Mouse (Mus musculus) embryonic facial prominence, embryonic 15.5 days (tissue): ENCODE results near the gene Eif2b3. TPM values are rescaled to one million over a fixed set of nuclear protein-coding genes. Genes with fewer than 3 reads are reported as not detected.

ENCODE experiments used
- ATAC-seq: fragments of 200-750 bp; cut with Nextera tagmentation; 2 replicates; pipeline ENCODE4 v1.8.0; 2017; ENCODE audit warnings: low read depth, moderate TSS enrichment; ENCODE audit not compliant: insufficient number of reproducible peaks, low FRiP score, low TSS enrichment
- H3K27ac ChIP-seq: fragments of 300-500 bp; sonication (generic); replicated peaks from 2 replicates; pipeline ENCODE4 v1.5.1; 2015; ENCODE audit warnings: mild to moderate bottlenecking, inconsistent platforms
- H3K27me3 ChIP-seq: fragments of 300-500 bp; sonication (generic); 2 replicates; pipeline ENCODE4 v1.6.1; 2015; ENCODE audit warnings: inconsistent platforms
- H3K36me3 ChIP-seq: fragments of 300-500 bp; sonication (generic); 2 replicates; pipeline ENCODE4 v1.6.1; 2015; ENCODE audit warnings: mild to moderate bottlenecking, inconsistent platforms
- H3K4me1 ChIP-seq: fragments of 300-500 bp; sonication (generic); 2 replicates; pipeline ENCODE4 v1.6.1; 2015; ENCODE audit warnings: inconsistent platforms
- H3K4me2 ChIP-seq: fragments of 300-500 bp; sonication (generic); replicated peaks from 2 replicates; pipeline ENCODE4 v1.6.1; 2015; ENCODE audit warnings: mild to moderate bottlenecking, inconsistent platforms
- H3K4me3 ChIP-seq: fragments of 300-500 bp; sonication (generic); replicated peaks from 2 replicates; pipeline ENCODE4 v1.5.1; 2015; ENCODE audit warnings: mild to moderate bottlenecking, inconsistent platforms
- H3K9ac ChIP-seq: fragments of 300-500 bp; sonication (generic); 2 replicates; pipeline ENCODE4 v1.6.1; 2015; ENCODE audit warnings: inconsistent platforms
- H3K9me3 ChIP-seq: fragments of 300-500 bp; sonication (generic); replicated peaks from 2 replicates; pipeline ENCODE4 v1.6.1; 2016; ENCODE audit warnings: inconsistent platforms
- WGBS: fragments of 180-500 bp; shearing (Covaris S2); methylation state at CpG from one replicate; pipeline ENCODE4 v1.1.7; 2015; 5-methylcytosine and 5-hydroxymethylcytosine counted together
- polyA plus RNA-seq: library from polyadenylated mRNA; unstranded; fragments of >200 nt; fragmentation: Nextera tagmentation; extraction: Ambion mirVana; gene quantifications from 2 replicates; pipeline ENCODE4 v1.2.1, GENCODE M21; 2015

The Eif2b3 gene
- polyA plus RNA-seq, 1 experiment from 2014 or later: 41.3 TPM

DNA sequence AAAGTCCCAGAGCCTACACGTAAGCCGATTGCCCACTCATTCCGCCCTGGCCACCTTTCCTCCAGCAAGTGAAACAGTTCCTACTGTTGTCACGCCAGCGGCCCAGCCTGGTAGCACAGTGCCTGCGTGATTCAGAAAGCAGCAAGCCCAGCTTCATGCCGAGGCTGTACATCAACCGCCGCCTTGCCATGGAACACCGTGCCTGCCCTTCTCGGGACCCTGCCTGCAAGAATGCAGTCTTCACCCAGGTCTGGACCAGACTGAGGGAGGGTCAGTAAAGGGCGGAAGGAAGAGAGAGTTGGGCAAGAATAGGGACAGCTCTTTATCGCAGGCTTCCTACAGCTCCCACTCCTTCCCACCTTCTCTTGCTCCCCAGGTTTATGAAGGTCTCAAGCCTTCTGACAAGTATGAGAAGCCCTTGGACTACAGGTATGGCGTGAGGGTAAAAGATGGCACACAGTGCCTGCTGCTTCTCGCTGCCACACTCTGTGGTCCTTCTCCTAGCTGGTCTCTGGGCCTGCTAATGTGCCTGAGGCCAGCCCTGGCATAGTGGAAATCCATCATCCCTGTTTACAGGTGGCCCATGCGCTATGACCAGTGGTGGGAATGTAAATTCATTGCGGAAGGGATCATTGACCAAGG, 19.6 kb upstream of the Eif2b3 start:
- Histone ChIP-seq H3K4me1 (peaks cover 16% of the 10 kb centered on the region), H3K27me3 (no peaks in the 10 kb centered on the region), H3K36me3 (peaks cover 49% of the 10 kb centered on the region), H3K4me2 (no peak overlapping the region), H3K4me3 (no peak overlapping the region), H3K9ac (no peak overlapping the region), H3K9me3 (no peaks in the 10 kb centered on the region), H3K27ac (no peak overlapping the region)
- no peak for ATAC-seq
- 89% methylated on average over 17 of the region's 17 CpGs for WGBS

DNA sequence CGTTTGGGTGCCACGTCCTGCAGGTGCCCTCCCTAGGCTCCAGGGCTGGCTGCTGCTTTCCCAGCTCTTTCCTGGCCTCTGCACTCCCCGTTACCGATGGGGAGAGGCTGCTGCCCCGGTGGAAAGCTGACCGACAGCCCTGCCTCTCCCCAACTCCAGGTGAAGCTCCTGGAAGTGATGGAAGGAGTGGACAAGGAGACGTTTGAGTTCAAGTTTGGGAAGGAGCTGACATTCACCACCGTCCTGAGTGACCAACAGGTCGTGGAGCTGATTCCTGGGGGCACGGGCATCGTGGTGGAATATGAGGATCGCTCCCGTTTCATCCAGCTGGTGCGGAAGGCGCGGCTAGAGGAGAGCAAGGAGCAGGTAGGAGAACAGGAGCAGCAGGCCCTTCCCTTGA, 17.2 kb upstream of the Eif2b3 start:
- no peaks in the 10 kb centered on the region for H3K27me3 ChIP-seq
- no peak overlapping the region for H3K27ac ChIP-seq
- H3K4me2 ChIP-seq: no peak overlapping the region
- no peaks in the 10 kb centered on the region for H3K4me1 ChIP-seq
- H3K9ac ChIP-seq: no peak overlapping the region
- no peak overlapping the region for H3K4me3 ChIP-seq
- peaks cover 49% of the 10 kb centered on the region for H3K36me3 ChIP-seq
- WGBS: 89% methylated on average over 16 of the region's 16 CpGs
- ATAC-seq: no peak
- H3K9me3 ChIP-seq: no peaks in the 10 kb centered on the region

DNA sequence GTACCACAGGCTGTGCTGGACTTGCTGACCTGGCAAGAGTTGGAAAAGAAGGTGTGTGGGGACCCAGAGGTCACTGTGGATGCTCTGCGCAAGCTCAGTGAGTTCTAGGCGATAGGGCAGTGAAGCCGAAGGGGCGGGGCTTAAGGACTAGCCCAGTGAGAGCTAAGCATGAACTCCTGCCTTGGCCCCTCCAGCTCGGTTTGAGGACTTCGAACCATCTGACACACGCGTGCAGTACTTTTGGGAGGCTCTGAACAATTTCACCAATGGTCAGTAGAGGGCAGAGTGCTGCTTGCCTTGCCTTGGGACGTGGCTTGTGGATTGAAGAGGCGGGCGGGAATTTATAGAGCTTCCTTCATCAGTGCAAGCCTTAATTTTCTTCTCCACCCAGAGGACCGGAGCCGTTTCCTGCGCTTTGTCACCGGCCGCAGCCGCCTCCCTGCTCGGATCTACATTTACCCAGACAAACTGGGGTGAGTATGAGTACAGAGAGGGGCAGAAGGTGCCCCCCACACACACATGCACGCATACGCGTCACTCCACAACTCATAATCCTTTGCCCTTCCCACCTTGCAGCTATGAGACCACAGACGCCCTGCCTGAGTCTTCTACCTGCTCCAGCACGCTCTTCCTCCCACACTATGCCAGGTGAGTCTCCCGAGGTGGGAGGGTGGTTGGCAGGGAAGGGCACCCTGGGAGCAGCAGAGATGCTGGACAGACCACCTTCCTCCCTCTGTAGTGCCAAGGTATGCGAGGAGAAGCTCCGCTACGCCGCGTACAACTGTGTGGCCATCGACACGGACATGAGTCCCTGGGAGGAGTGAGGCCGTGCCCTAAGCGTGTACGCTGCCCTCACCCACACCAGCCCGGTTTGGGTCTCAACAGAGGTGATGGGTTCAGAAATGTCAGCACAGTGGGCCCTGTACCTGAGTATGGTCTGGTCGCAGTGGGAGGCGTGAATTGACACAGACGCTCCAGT, 16.4 kb upstream of the Eif2b3 start:
- WGBS: 50% methylated on average over 38 of the region's 38 CpGs
- 0 out of 2 replicates have a peak overlapping the region, but pooled peaks have one; percentile 1 for H3K4me2 ChIP-seq
- H3K4me3 ChIP-seq: 0 out of 2 replicates have a peak overlapping the region, but pooled peaks have one; percentile 0
- peak; percentile 56 for ATAC-seq
- peaks cover 49% of the 10 kb centered on the region for H3K36me3 ChIP-seq
- H3K27ac ChIP-seq: no peak overlapping the region
- no peaks in the 10 kb centered on the region for H3K9me3 ChIP-seq
- H3K4me1 ChIP-seq: no peaks in the 10 kb centered on the region
- H3K27me3 ChIP-seq: no peaks in the 10 kb centered on the region
- no peak overlapping the region for H3K9ac ChIP-seq

DNA sequence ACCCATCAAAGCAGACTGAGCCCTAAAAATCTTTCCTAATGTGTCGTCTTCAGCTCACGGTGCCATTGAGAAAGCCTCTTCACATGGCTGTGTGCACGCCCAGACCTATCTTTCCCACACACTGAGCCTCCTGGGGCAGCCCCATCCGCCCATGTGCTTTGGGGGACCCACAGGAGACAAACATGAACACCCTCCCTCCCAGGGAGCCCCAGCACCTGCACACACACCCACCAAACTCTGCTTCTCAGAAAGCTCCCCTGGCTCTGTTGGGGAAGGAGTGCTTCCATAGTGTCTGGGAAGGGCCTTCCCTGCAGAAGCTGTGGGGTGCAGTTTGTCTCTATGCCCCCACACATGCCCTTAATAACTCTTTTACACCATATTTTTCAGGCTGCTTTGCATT, 14.6 kb upstream of the Eif2b3 start:
- no peak overlapping the region for H3K27ac ChIP-seq
- no peaks in the 10 kb centered on the region for H3K4me1 ChIP-seq
- no peak overlapping the region for H3K4me2 ChIP-seq
- ATAC-seq: no peak
- H3K36me3 ChIP-seq: peaks cover 36% of the 10 kb centered on the region
- no peaks in the 10 kb centered on the region for H3K9me3 ChIP-seq
- no peak overlapping the region for H3K4me3 ChIP-seq
- H3K9ac ChIP-seq: no peak overlapping the region
- H3K27me3 ChIP-seq: no peaks in the 10 kb centered on the region
- 68% methylated on average over 4 of the region's 4 CpGs for WGBS

DNA sequence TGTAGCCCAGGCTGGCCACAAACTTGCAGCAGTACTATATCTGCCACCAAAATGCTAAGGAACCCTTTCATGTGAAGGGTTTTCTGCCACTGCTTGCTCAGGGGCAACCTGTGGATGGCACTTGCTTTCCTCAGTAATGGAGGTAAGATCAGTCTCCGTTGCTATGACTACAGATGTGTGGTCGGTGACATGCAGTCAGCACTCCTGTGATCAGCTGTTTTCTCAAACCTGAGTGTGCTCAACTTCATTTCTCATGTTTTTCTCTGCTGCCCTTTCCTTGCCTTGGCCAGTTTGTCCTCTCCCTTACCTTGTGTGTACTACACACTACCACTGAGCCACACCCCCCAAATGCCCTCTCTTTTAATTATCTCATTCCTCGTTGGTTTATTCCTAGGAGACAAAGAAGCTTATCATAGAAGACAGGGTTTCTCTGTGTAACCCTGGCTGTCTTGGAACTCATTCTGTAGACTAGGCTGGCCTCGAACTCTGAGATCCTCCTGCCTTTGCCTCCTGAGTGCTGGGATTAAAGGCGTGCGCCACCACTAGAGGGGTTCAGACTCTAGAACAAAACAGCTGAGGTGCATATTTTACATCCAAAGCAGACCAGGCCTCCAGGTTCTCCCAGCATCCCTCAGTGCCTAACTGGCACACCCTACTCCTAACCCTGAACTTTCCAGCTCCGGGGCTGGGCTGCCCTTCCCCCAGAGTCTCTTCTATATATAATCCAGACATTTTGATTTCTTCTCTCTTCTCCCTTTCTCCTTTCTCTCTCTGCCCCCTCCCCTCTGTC, 13.4 kb upstream of the Eif2b3 start:
- H3K27me3 ChIP-seq: no peaks in the 10 kb centered on the region
- H3K27ac ChIP-seq: no peak overlapping the region
- no peaks in the 10 kb centered on the region for H3K9me3 ChIP-seq
- H3K4me2 ChIP-seq: no peak overlapping the region
- H3K9ac ChIP-seq: no peak overlapping the region
- H3K36me3 ChIP-seq: peaks cover 24% of the 10 kb centered on the region
- no peaks in the 10 kb centered on the region for H3K4me1 ChIP-seq
- ATAC-seq: no peak
- WGBS: 70% methylated on average over 7 of the region's 7 CpGs
- no peak overlapping the region for H3K4me3 ChIP-seq

DNA sequence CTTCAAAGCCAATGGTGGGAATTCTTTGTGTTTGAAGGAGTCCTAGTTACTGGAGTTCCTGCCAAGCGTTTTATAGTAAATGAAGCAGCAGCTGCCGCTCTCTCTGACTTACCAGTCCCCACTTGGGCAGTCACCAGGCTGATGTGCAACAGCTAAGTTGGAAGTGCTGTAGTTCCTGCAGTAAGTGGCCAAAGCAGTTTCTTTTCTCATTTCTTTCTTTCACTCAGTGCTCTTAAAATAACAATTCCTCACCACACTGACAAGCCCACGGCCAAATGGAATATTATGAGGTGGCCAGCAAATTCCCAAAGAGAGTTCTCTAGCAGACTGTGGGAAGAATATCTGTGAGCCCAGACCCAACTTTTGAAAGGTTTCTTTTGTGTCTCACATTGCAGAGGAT, 12.1 kb upstream of the Eif2b3 start:
- Histone ChIP-seq H3K27ac (no peak overlapping the region), H3K4me2 (no peak overlapping the region), H3K27me3 (no peaks in the 10 kb centered on the region), H3K9ac (no peak overlapping the region), H3K36me3 (peaks cover 13% of the 10 kb centered on the region), H3K9me3 (no peaks in the 10 kb centered on the region), H3K4me1 (no peaks in the 10 kb centered on the region), H3K4me3 (no peak overlapping the region)
- whole genome bisulfite sequencing: 58% methylated on average over 3 of the region's 3 CpGs
- ATAC-seq: no peak

DNA sequence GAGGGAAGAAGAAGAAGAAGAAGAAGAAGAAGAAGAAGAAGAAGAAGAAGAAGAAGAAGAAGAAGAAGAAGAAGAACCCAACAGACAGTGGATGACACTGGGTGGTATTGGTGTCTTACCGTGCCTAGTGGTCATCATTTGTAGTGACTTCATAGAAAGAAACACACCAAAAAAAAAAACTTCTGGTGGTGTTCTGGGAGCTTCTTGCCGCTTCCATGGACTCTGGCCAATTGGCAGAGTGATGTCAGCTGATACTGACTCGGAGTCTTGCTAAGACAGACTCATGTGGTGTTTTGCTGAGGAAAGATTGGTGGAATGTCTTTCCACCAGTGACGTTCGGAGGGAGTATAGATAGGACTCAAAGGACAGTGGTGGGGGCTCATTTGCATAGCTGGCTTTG, 9.0 kb upstream of the Eif2b3 start:
- no peak overlapping the region for H3K27ac ChIP-seq

DNA sequence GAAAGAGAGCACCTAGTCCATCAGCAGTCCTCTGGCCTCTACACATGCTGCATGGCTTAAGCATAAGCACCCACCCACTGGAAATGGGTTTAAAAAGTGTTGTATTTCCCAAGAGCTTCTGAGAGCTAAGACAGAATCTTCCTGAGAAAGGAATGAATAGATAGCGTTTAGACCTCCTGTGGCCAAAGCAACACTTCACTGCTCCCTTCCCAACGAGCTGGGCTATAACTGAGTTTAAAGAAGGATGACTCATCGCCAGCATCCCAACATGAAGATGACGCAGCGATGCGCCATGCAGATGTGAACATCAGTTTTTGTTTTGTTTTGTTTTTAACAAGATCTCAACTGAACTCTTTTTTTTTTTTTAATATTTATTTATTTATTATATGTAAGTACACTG, 5.6 kb upstream of the Eif2b3 start:
- H3K36me3 ChIP-seq: no peaks in the 10 kb centered on the region
- WGBS: 80% methylated on average over 6 of the region's 6 CpGs

More for the DNA sequence above, 9.0 kb upstream of the Eif2b3 start:
- H3K4me1 ChIP-seq: no peaks in the 10 kb centered on the region
- H3K4me2 ChIP-seq: no peak overlapping the region
- H3K9ac ChIP-seq: no peak overlapping the region
- H3K36me3 ChIP-seq: no peaks in the 10 kb centered on the region
- H3K9me3 ChIP-seq: no peaks in the 10 kb centered on the region
- WGBS: 83% methylated on average over 5 of the region's 5 CpGs
- no peaks in the 10 kb centered on the region for H3K27me3 ChIP-seq
- H3K4me3 ChIP-seq: no peak overlapping the region
- no peak for ATAC-seq

DNA sequence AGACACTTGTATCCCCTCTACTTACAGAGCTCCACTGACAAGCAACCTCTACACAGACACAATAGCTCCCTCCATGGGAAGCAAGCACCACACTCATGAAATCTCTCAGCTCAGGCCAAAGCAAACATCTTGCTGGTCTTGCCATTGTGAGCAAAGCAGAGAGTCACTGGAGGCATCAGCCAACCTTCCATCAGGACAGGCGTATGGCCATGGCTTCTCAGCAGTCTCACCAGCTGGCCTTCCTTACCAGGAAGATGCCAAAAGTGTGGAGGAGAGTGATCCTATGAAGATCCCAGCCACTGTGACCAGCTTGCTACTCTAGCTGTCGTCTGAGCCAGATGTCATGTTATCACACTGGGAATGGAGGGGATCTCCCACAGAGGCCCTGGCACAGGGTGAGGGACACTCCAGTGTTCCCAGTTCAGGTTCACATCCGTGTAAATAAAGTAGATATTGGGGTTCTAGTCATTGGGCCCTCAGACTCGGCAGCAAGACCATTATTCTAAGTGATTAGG, 4.2 kb upstream of the Eif2b3 start:
- Histone ChIP-seq H3K4me2 (no peak overlapping the region), H3K4me3 (no peak overlapping the region), H3K27me3 (no peaks in the 10 kb centered on the region), H3K9ac (no peak overlapping the region), H3K27ac (no peak overlapping the region), H3K9me3 (no peaks in the 10 kb centered on the region), H3K4me1 (peaks cover under 1% of the 10 kb centered on the region; the same call in 1 of the 2 replicates), H3K36me3 (no peaks in the 10 kb centered on the region)
- no peak for ATAC-seq
- 62% methylated on average over 4 of the region's 4 CpGs for WGBS

More for the DNA sequence above, 5.6 kb upstream of the Eif2b3 start:
- Histone ChIP-seq H3K4me2 (no peak overlapping the region), H3K4me1 (no peaks in the 10 kb centered on the region), H3K27ac (no peak overlapping the region), H3K9me3 (no peaks in the 10 kb centered on the region), H3K4me3 (no peak overlapping the region), H3K27me3 (no peaks in the 10 kb centered on the region), H3K9ac (no peak overlapping the region)
- no peak for ATAC-seq

DNA sequence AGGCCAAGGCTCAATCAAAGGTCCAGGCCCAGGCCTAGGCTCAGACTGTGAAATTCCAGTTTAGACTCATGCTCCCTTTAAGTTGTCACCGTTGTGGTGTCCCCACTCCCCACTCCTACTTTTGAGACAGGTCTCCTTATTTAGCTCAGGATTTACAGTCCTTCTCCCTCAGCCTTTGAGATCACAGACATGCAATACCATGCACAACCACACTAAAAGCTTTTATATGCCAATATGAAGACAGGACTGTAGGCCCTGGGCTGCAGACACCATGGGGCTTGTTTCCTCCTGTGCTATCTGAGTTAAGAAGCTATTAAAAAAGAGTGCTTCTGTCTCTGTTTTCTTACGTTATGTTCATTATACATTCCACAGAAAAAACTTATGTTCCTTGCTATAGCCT, 1.5 kb upstream of the Eif2b3 start:
- WGBS: 83% methylated on average over 2 of the region's 2 CpGs
- no peak overlapping the region for H3K27ac ChIP-seq
- no peak overlapping the region for H3K4me2 ChIP-seq
- no peak overlapping the region for H3K9ac ChIP-seq
- H3K4me1 ChIP-seq: peaks cover 8% of the 10 kb centered on the region
- no peaks in the 10 kb centered on the region for H3K9me3 ChIP-seq
- no peaks in the 10 kb centered on the region for H3K27me3 ChIP-seq
- ATAC-seq: no peak
- peaks cover 7% of the 10 kb centered on the region for H3K36me3 ChIP-seq
- no peak overlapping the region for H3K4me3 ChIP-seq

DNA sequence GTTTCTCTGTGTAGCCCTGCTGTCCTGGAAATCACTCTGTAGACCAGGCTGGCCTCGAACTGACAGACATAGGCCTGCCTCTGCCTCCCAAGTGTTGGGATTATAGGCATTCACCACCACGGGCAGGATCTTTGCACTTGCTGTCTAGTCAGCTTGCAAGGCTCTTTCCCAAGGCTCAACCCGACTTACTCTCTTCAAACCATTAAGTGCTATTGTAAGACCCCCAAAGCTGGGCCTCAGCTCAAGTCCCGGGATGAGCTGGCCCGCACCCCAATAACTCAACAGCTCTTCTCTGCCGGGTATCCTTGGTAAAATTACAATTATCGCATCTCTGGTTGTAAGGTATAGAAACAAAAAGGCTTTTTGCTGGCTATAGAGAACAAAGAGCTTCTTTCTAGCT, 875 bp upstream of the Eif2b3 start:
- peaks cover 8% of the 10 kb centered on the region for H3K4me1 ChIP-seq
- H3K27me3 ChIP-seq: no peaks in the 10 kb centered on the region
- no peak overlapping the region for H3K9ac ChIP-seq
- WGBS: 83% methylated on average over 7 of the region's 7 CpGs
- no peak overlapping the region for H3K27ac ChIP-seq
- no peak for ATAC-seq
- H3K4me3 ChIP-seq: no peak overlapping the region
- H3K36me3 ChIP-seq: peaks cover 12% of the 10 kb centered on the region
- no peak overlapping the region for H3K4me2 ChIP-seq
- H3K9me3 ChIP-seq: no peaks in the 10 kb centered on the region
